ENCODE assay signal across 15 mouse cellular contexts in the genomic region with DNA sequence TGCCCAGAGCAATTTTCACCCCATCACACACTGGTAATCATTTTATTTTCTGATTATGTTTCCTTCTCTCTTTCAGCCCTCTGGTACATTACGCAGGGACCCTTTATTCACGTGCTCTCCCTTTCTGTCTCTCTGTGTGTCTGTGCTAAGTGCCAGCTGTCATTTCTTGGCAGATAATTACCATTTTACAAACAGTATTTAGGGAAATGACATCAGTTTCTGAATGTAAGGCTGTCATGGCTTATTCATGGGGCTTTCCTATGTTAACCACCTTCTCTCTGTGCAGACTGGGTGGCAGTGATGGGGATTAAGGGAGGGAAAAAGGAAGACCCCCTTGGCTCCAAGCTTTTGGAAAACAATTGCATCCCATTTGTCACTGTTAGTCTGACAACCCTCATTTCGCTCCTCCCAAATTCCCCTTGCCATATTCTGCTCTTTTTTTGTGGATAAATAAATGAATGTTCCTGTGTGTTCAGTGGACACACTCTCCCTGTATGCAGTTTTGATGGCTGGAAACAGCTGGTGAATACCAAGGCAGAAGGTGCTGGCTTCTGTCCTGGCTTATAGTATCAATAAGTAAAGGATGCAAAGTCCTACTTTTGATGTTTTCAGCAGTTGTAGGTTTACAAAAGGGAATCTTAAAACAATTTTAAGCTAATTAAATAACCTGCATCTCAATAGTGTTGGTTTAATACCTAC.
A peak's percentile ranks its signal among the peaks of the same experiment; 100 is the strongest.
DNase-seq lines count a peak whose midpoint lies in the region; ATAC-seq lines count a peak whose summit lies in the region.
"Had no signal": no experiment of that assay in that cellular context is flagged by ENCODE, and none has a peak within 500 bp of the region (broad histone marks: within the 10 kb centered on the region; RNA-seq: fewer than 3 reads in every experiment).

No protein-coding gene starts in this region.

- H3K4me3 ChIP-seq in hindbrain, embryonic 14.5 days (replicated peaks; ENCODE audit: low read length) = no peak overlapping the region
- H3K4me3 ChIP-seq: megakaryocyte, embryonic 14.5 days; stomach, embryonic 15.5 days had no signal

- peaks cover 10% of the 10 kb centered on the region for H3K4me1 ChIP-seq in hindbrain, embryonic 14.5 days (replicated peaks; ENCODE audit: control insufficient read depth, insufficient read depth, low read length)
- H3K4me1 ChIP-seq: megakaryocyte, embryonic 14.5 days; stomach, embryonic 15.5 days had no signal

- intact Hi-C loops in gastrocnemius, postnatal 36 days (cut with DNase I) = no loop called here

- no peaks in the 10 kb centered on the region for H3K27me3 ChIP-seq in hindbrain, embryonic 14.5 days (ENCODE audit: control insufficient read depth, insufficient read depth, low read length)
- H3K27me3 ChIP-seq: megakaryocyte, embryonic 14.5 days; stomach, embryonic 15.5 days had no signal

- no peak overlapping the region for H3K9ac ChIP-seq in hindbrain, embryonic 14.5 days
- H3K9ac ChIP-seq: stomach, embryonic 15.5 days had no signal

- WGBS in hindbrain, embryonic 14.5 days = 26% methylated on average over 3 of the region's 3 CpGs

- peak; percentile 69 for ATAC-seq in hindbrain, embryonic 14.5 days (ENCODE audit: low FRiP score)

- H3K36me3 ChIP-seq in hindbrain, embryonic 14.5 days (replicated peaks; ENCODE audit: control insufficient read depth, insufficient read depth) = no peaks in the 10 kb centered on the region
- H3K36me3 ChIP-seq: stomach, embryonic 15.5 days had no signal

- no peak overlapping the region for H3K4me2 ChIP-seq in hindbrain, embryonic 14.5 days (replicated peaks)
- H3K4me2 ChIP-seq: stomach, embryonic 15.5 days had no signal

- H3K27ac ChIP-seq in hindbrain, embryonic 14.5 days = peak overlapping the region; percentile 60
- H3K27ac ChIP-seq: stomach, embryonic 15.5 days had no signal

- H3K9me3 ChIP-seq in hindbrain, embryonic 14.5 days (ENCODE audit: control insufficient read depth, low read length) = no peaks in the 10 kb centered on the region
- H3K9me3 ChIP-seq: megakaryocyte, embryonic 14.5 days; stomach, embryonic 15.5 days had no signal

- peak; percentile 10 for DNase-seq in retina, postnatal 1 day
- no peak for DNase-seq in retina, embryonic 14.5 days (ENCODE audit: low spot score)
- DNase-seq in hindbrain, embryonic 14.5 days (ENCODE audit: low spot score) = no peak
- DNase-seq in lung, postnatal 14 days = peak; percentile 1
- DNase-seq in gastrocnemius, postnatal 36 days = no peak
- DNase-seq in left cerebral cortex, adult 9 months (ENCODE audit: low spot score in 2 of 2) = no peak
- DNase-seq in thymus, postnatal 36 days = no peak
- DNase-seq: adrenal gland, postnatal 14 days; cerebellum, adult 9-10 months; heart, adult 11 months; kidney, adult 11 months; liver; right cerebral cortex, postnatal 4 days had no signal

Comparison
In these comparisons a context has a peak if more than half of its experiments do, and no peak if none do; other contexts are left out.
1. DNase-seq: peak in retina, postnatal 1 day (single experiment) and lung, postnatal 14 days (single experiment); none in retina, embryonic 14.5 days (single experiment), hindbrain, embryonic 14.5 days (single experiment), gastrocnemius, postnatal 36 days (0 of 2), left cerebral cortex, adult 9 months (0 of 2) and thymus, postnatal 36 days (0 of 2).